Mouse (Mus musculus) gastrocnemius, postnatal 4 days (tissue): Measurements from ENCODE around the gene S100a5. TPM values are rescaled to one million over a fixed set of nuclear protein-coding genes. Genes with fewer than 3 reads are reported as not detected.
A peak's percentile ranks its signal among the peaks of the same experiment; 100 is the strongest.

Experiments
- DNase-seq, 2 experiments: peaks; one replicate each; pipeline ENCODE4 v3.0.0; 2021 to 2022; ENCODE audit warnings: low spot score in 2 of 2, mixed read lengths in 2 of 2
- total RNA-seq, 2 experiments: library from RNA; stranded (reverse); gene quantifications; 2 replicates each; pipeline ENCODE4 v1.2.3; 2021

Gene S100a5
- total RNA-seq, 2 experiments from 2014 or later, result not detected

GRCm38 (mm10) chr3:90599401-90599800 lies 8.9 kb upstream of the S100a5 start:
- DNase-seq, result no peak

- no peak for DNase-seq
These were observed 8.3 kb upstream of the S100a5 start for GRCm38 (mm10) chr3:90600036-90600435.

GRCm38 (mm10) chr3:90600458-90601195 lies 7.7 kb upstream of the S100a5 start:
- no peak for DNase-seq

GRCm38 (mm10) chr3:90601486-90602110 lies 6.7 kb upstream of the S100a5 start, which contains the start of gene Gm42674:
TSS of gene Gm42674 (plus strand) at chr3:90601904.
- no peak for DNase-seq

- DNase-seq, result no peak
These were observed 4.7 kb upstream of the S100a5 start, which contains the start of gene S100a4 for GRCm38 (mm10) chr3:90603623-90604022. TSS of gene S100a4 (plus strand) at chr3:90603771.

- DNase-seq, result peak; percentile 55 to 77
These were observed 3.9 kb upstream of the S100a5 start for GRCm38 (mm10) chr3:90604416-90604815.

- DNase-seq, result no peak
These were observed 3.3 kb upstream of the S100a5 start for GRCm38 (mm10) chr3:90605049-90605448.

GRCm38 (mm10) chr3:90605736-90606135 lies 2.6 kb upstream of the S100a5 start:
- no peak for DNase-seq

- no peak for DNase-seq
These were observed 2.1 kb upstream of the S100a5 start for GRCm38 (mm10) chr3:90606185-90606584.

GRCm38 (mm10) chr3:90607361-90607760 lies 962 bp upstream of the S100a5 start:
- DNase-seq, result no peak

GRCm38 (mm10) chr3:90609102-90609501 lies 779 bp downstream of the S100a5 start:
- no peak for DNase-seq

- no peak for DNase-seq
These were observed 3.2 kb downstream of the S100a5 start for GRCm38 (mm10) chr3:90611494-90611893.

- DNase-seq, result no peak
These were observed 3.7 kb downstream of the S100a5 start for GRCm38 (mm10) chr3:90612061-90612460.

- DNase-seq, result peak; percentile 48 to 69
These were observed 4.5 kb downstream of the S100a5 start, which contains the start of gene S100a6 for GRCm38 (mm10) chr3:90612728-90613291. TSS of gene S100a6 (plus strand) at chr3:90612882.

GRCm38 (mm10) chr3:90613461-90614147 lies 5.3 kb downstream of the S100a5 start:
- no peak for DNase-seq

- DNase-seq, result no peak
These were observed 5.8 kb downstream of the S100a5 start for GRCm38 (mm10) chr3:90614148-90614530.

GRCm38 (mm10) chr3:90614611-90615251 lies 6.4 kb downstream of the S100a5 start:
- no peak for DNase-seq

- peak; percentile 60 to 78 for DNase-seq
These were observed 7.1 kb downstream of the S100a5 start for GRCm38 (mm10) chr3:90615415-90615814.

GRCm38 (mm10) chr3:90615911-90616310 lies 7.6 kb downstream of the S100a5 start:
- no peak for DNase-seq

GRCm38 (mm10) chr3:90617586-90617985 lies 9.3 kb downstream of the S100a5 start:
- DNase-seq, result no peak

- DNase-seq, result no peak
These were observed 13.2 kb downstream of the S100a5 start for GRCm38 (mm10) chr3:90621552-90621951.
